Mouse (Mus musculus) thymus, adult 2 months (tissue): Measurements from ENCODE around the gene Vmn2r90. TPM values are rescaled to one million over a fixed set of nuclear protein-coding genes. Genes with fewer than 3 reads are reported as not detected.
"Not testable (repeated sequence)": the region's sequence is repeated elsewhere in the genome, so short reads cannot be mapped to it uniquely, and the experiment has no call there.

ENCODE experiments used
- DNase-seq: peaks from one replicate; pipeline ENCODE4 v3.0.0; 2021
- H3K27ac ChIP-seq: fragments of 200-500 bp; 2 replicates; pipeline ENCODE4 v1.5.1; 2012; ENCODE audit warnings: low read length, control low read depth; ENCODE audit not compliant: control insufficient read depth, insufficient read depth
- H3K27me3 ChIP-seq: fragments of 200-500 bp; 2 replicates; pipeline ENCODE4 v1.6.1; 2012; ENCODE audit warnings: mild to moderate bottlenecking, low read length, moderate library complexity, mixed read lengths; ENCODE audit not compliant: control insufficient read depth, insufficient read depth
- H3K36me3 ChIP-seq: fragments of 200-500 bp; 2 replicates; pipeline ENCODE4 v1.6.1; 2012; ENCODE audit warnings: mild to moderate bottlenecking, low read length, moderate library complexity; ENCODE audit not compliant: control insufficient read depth, insufficient read depth
- H3K4me1 ChIP-seq: fragments of 200-500 bp; replicated peaks from 2 replicates; pipeline ENCODE4 v1.6.1; 2012; ENCODE audit warnings: low read length; ENCODE audit not compliant: control insufficient read depth, insufficient read depth
- H3K4me3 ChIP-seq: fragments of 200-500 bp; 2 replicates; pipeline ENCODE4 v1.5.1; 2012; ENCODE audit warnings: mild to moderate bottlenecking, low read length, control low read depth, moderate library complexity; ENCODE audit not compliant: control insufficient read depth, insufficient read depth
- CTCF ChIP-seq: fragments of 200-500 bp; IDR thresholded peaks from 2 replicates; pipeline ENCODE4 v1.5.1; 2012; ENCODE audit warnings: mild to moderate bottlenecking, control low read depth, low read length, moderate library complexity, borderline replicate concordance; ENCODE audit not compliant: control insufficient read depth, poor library complexity, insufficient read depth; ENCODE audit errors: extremely low read depth
- POLR2A ChIP-seq: fragments of 200-500 bp; IDR thresholded peaks from 2 replicates; pipeline ENCODE4 v1.6.1; 2012; ENCODE audit warnings: mild to moderate bottlenecking, low read length, control low read depth, moderate library complexity; ENCODE audit not compliant: control insufficient read depth, poor library complexity, insufficient read depth; ENCODE audit errors: extremely low read depth
- WGBS: fragments of 180-500 bp; shearing (Covaris S2); methylation state at CpG from one replicate; pipeline ENCODE4 v1.1.7; 2018; 5-methylcytosine and 5-hydroxymethylcytosine counted together
- polyA plus RNA-seq: library from polyadenylated mRNA; depleted of rRNA; stranded (reverse); fragments of >200 nt; gene quantifications from 2 replicates; pipeline ENCODE4 v1.2.3, GENCODE M21; 2012; rRNA removed

Vmn2r90 gene
- 0.04 TPM in 1 of 2 replicates, not detected in the other for polyA plus RNA-seq

GRCm38 (mm10) chr17:17703447-17703846 is at the start of gene Vmn2r90:
Gene Vmn2r90 (plus strand): TSS chr17:17703747.
- Histone ChIP-seq H3K4me3 (no peak within 1 kb of the TSS), H3K27me3 (no peaks in the 10 kb centered on the region), H3K4me1 (no peaks in the 10 kb centered on the region), H3K27ac (no peak within 1 kb of the TSS), H3K36me3 (no peaks in the 10 kb centered on the region)
- DNase-seq, result no peak
- TF ChIP-seq CTCF (no peak), POLR2A (no peak)
- 79% methylated on average over 1 of the region's 1 CpGs for WGBS

- no peak for DNase-seq
- WGBS, result 6% methylated on average over 10 of the region's 10 CpGs
- H3K4me1 ChIP-seq, result no peaks in the 10 kb centered on the region
Observed at GRCm38 (mm10) chr17:17654997-17655828, 48.3 kb upstream of the Vmn2r90 start.

GRCm38 (mm10) chr17:17655829-17656176 is 47.7 kb upstream of the Vmn2r90 start:
- H3K4me1 ChIP-seq, result no peaks in the 10 kb centered on the region
- 66% methylated on average over 2 of the region's 2 CpGs for whole genome bisulfite sequencing
- no peaks in the 10 kb centered on the region for H3K27me3 ChIP-seq
- H3K27ac ChIP-seq, result no peak overlapping the region
- no peaks in the 10 kb centered on the region for H3K36me3 ChIP-seq
- DNase-seq, result no peak
- TF ChIP-seq POLR2A (no peak), CTCF (no peak)
- no peak overlapping the region for H3K4me3 ChIP-seq

More at GRCm38 (mm10) chr17:17654997-17655828, 48.3 kb upstream of the Vmn2r90 start:
- Histone ChIP-seq H3K27ac (no peak overlapping the region), H3K4me3 (no peak overlapping the region), H3K27me3 (no peaks in the 10 kb centered on the region), H3K36me3 (no peaks in the 10 kb centered on the region)
- TF ChIP-seq POLR2A (no peak), CTCF (no peak)

GRCm38 (mm10) chr17:17678781-17679180 is 24.8 kb upstream of the Vmn2r90 start:
- H3K4me1 ChIP-seq, result no peaks in the 10 kb centered on the region
- H3K27ac ChIP-seq, result no peak overlapping the region
- DNase-seq, result no peak
- H3K36me3 ChIP-seq, result no peaks in the 10 kb centered on the region
- no peaks in the 10 kb centered on the region for H3K27me3 ChIP-seq
- no peak overlapping the region for H3K4me3 ChIP-seq
- TF ChIP-seq CTCF (no peak), POLR2A (no peak)
- WGBS, result 88% methylated on average over 1 of the region's 1 CpGs

- no peaks in the 10 kb centered on the region for H3K36me3 ChIP-seq
- TF ChIP-seq POLR2A (no peak), CTCF (no peak)
- 80% methylated on average over 2 of the region's 2 CpGs for WGBS
- no peak overlapping the region for H3K4me3 ChIP-seq
- H3K27ac ChIP-seq, result no peak overlapping the region
- no peaks in the 10 kb centered on the region for H3K27me3 ChIP-seq
- no peaks in the 10 kb centered on the region for H3K4me1 ChIP-seq
- DNase-seq, result no peak
Observed at GRCm38 (mm10) chr17:17690659-17691058, 12.9 kb upstream of the Vmn2r90 start.

- H3K36me3 ChIP-seq, DNase-seq, H3K4me3 ChIP-seq, H3K27me3 ChIP-seq, H3K4me1 ChIP-seq, H3K27ac ChIP-seq: not testable (repeated sequence)
- 94% methylated on average over 4 of the region's 4 CpGs for WGBS
Observed at GRCm38 (mm10) chr17:17732396-17732795, 28.8 kb downstream of the Vmn2r90 start.

- WGBS, result 96% methylated on average over 1 of the region's 1 CpGs
Observed at GRCm38 (mm10) chr17:17738635-17739034, 35.1 kb downstream of the Vmn2r90 start.

GRCm38 (mm10) chr17:17739300-17739699 is 35.8 kb downstream of the Vmn2r90 start:
- not testable (repeated sequence) for H3K4me3 ChIP-seq, H3K27me3 ChIP-seq, H3K4me1 ChIP-seq, H3K36me3 ChIP-seq, H3K27ac ChIP-seq, DNase-seq
- 95% methylated on average over 7 of the region's 7 CpGs for WGBS

More at GRCm38 (mm10) chr17:17738635-17739034, 35.1 kb downstream of the Vmn2r90 start:
- Histone ChIP-seq H3K27me3 (no peaks in the 10 kb centered on the region), H3K27ac (no peak overlapping the region), H3K4me3 (no peak overlapping the region), H3K4me1 (no peaks in the 10 kb centered on the region), H3K36me3 (no peaks in the 10 kb centered on the region)
- DNase-seq, result no peak
- TF ChIP-seq POLR2A (no peak), CTCF (no peak)

GRCm38 (mm10) chr17:17739936-17740335 is 36.4 kb downstream of the Vmn2r90 start:
- not testable (repeated sequence) for H3K4me3 ChIP-seq, H3K27me3 ChIP-seq, H3K4me1 ChIP-seq, H3K36me3 ChIP-seq, DNase-seq, H3K27ac ChIP-seq
- 90% methylated on average over 5 of the region's 5 CpGs for WGBS
